Mouse (Mus musculus) frontal cortex, postnatal 36 days (tissue): ENCODE measurements at regions not wholly inside any gene's neighbourhood (a gene's known extent, or its start where the extent isn't known, plus 50 kb on each side); places are given as distances from the start of the nearest gene placed in this dataset.

Source experiments
- DNase-seq, 2 experiments: peaks; one replicate each; pipeline ENCODE4 v3.0.0; 2022; ENCODE audit warnings: low spot score in 2 of 2

DNA sequence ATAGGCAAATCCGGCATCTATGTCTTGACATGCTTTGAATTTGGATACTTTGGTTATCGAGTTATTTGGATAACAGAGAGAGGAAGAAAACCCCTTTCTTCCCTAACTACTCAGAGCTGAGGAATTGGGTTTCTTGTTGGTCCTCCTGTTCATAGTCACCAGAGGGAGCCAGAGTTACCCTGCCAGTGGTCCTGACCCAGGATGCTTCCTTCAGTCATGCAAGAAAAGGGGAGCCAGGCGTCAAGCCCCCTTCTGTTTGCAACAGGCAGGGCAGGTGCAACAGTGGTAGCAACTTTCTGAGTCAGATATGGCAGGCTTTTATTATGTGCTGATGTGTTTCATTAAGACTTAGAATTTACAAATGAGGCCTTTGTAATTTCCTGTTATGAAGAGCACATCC is 101.4 kb upstream of the B430305J03Rik start:
- no peak for DNase-seq

GRCm38 (mm10) chr3:61466641-61467040 is 100.9 kb upstream of the B430305J03Rik start:
- DNase-seq: no peak

DNA sequence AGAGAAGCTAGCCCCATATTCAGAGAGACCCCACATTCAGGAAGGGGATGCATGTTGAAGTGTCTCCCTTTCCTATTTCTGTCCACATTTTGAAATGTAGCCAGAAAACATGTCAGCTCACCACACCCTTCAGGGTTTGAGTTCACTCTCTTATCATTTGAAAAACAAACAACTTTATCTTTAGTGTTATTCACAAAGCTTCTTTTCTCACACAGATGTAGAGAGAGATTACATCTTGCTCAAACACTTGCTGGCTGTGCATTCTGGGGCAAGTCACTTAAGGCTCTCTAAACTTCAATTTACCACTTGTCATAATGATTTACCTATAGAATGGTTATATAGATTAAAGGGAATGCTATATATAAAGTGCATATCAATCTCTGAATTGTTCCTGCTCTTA is 94.3 kb upstream of the B430305J03Rik start:
- DNase-seq: no peak

DNA sequence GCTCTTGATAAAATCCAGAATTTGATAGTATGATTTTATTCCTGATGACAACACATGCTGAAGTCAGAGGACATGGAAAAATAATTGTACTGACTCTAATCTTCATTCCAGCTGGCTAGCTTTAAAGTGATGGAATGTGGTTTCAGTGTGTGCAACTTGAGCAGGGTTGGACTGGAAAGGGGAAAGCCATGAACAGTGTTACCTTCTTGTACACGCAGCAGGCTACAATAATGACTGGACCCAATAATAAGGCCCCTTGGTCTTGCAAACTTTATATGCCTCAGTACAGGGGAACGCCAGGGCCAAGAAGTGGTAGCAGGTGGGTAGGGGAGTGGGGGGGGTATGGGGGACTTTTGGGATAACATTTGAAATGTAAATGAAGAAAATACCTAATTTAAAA is 90.8 kb upstream of the B430305J03Rik start:
- DNase-seq: no peak

DNA sequence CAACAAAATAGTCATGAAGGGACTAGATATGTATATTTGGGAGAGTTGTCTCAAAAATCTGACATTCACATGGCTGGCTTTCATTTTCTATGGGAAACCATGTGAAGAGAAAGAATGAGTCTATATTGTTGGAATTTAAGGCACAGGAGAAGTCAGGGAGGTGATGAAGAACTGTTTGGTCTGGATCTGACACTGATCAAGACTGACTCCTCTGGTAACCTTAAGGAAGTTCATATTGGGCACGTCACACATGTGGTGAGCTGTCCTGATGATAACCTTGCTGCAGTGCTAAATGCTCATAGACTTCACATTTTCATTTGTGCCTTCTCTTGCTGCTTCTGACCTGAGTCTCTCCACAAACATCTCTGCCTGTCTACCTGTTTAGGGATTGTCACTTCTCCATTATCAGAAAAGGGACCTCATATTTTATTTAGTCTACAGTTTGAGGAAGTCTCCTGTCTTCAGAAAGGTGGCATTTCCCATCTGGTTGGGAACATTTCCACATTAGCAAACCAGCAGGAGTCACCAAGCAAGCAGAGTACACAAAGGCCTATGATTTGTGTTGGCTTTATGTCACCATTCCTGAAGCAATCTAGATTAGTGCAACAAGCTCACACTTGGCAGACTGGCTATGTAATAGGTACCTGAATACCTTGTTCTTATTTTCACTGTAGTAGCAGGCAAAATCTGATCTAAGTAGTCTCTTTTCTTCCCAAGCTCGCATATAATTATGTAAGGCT is 76.4 kb upstream of the B430305J03Rik start:
- no peak for DNase-seq

- DNase-seq: no peak
Measured at GRCm38 (mm10) chr3:61441445-61441844, 75.7 kb upstream of the B430305J03Rik start.

GRCm38 (mm10) chr3:61428713-61429112 is 63.0 kb upstream of the B430305J03Rik start:
- DNase-seq: no peak

DNA sequence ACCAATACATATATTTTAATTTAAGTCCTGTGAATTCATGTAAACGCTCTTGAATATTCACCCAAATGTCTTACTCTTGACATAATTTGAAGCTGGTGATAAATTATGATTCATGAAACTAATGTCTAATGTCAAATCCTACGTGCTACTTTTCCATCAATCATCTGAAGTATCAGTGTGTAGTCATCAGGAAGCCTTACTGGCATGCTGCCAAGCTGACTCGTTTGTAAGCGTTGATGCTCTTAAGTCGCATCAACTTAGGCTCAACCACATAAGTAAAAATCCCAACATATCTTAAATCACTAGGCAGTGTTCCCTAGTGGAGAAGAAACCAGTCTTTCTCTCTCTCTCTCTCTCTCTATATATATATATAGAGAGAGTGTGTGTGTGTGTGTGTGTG is 58.2 kb upstream of the B430305J03Rik start:
- DNase-seq: no peak

GRCm38 (mm10) chr3:61419706-61420105 is 54.0 kb upstream of the B430305J03Rik start:
- no peak for DNase-seq

DNA sequence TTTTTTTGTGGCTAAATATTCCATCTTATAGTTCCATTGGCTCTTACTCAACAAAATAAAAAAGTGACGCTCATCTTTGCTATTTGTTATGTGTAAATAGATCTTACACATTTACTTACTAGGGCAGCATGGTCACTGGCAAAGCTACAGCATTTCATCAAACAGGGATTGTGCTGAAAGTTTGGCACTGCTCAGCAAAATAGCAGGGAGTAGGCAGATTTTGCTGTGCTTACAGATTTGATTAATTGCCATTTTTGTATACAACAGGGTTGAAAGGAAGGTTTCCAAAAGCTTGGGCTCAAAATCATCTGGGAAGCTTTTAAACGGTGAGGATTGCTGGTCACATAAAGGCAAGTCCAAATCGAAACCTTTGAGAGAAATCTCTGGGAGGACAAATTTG is 52.3 kb upstream of the B430305J03Rik start:
- no peak for DNase-seq
